Mouse (Mus musculus) MEL (cell line): ENCODE measurements around the gene Nat9. TPM values are rescaled to one million over a fixed set of nuclear protein-coding genes. Genes with fewer than 3 reads are reported as not detected.

ENCODE experiments used
- DNase-seq: peaks from one replicate; pipeline ENCODE4 v3.0.0; 2011; ENCODE audit warnings: low read depth, low spot score
- H3K27ac ChIP-seq: 2 replicates; pipeline ENCODE4 v1.5.1; 2012; ENCODE audit warnings: low read depth, mild to moderate bottlenecking, control low read depth, low read length, moderate library complexity; ENCODE audit not compliant: control insufficient read depth
- H3K27me3 ChIP-seq, 2 experiments: fragments of 150-350 bp in 1 of 2; sonication (generic) in 1 of 2; 2 replicates each; pipeline ENCODE4 v1.6.1; 2012; ENCODE audit warnings: low read length in 2 of 2, mild to moderate bottlenecking in 2 of 2, improper control_type of control experiment in 1 of 2, moderate library complexity in 1 of 2; ENCODE audit not compliant: insufficient read depth in 2 of 2, control insufficient read depth in 1 of 2
- H3K36me3 ChIP-seq, 2 experiments: 2 replicates each; pipeline ENCODE4 v1.6.1; 2012 to 2014; ENCODE audit warnings: low read length in 2 of 2, improper control_type of control experiment in 1 of 2, inconsistent platforms in 1 of 2, mild to moderate bottlenecking in 1 of 2; ENCODE audit not compliant: insufficient read depth in 2 of 2, control insufficient read depth in 1 of 2
- H3K4me1 ChIP-seq, 2 experiments: fragments of 150-350 bp in 1 of 2; sonication (generic) in 1 of 2; 2 replicates each; pipeline ENCODE4 v1.6.1; 2012; ENCODE audit warnings: low read length in 2 of 2, improper control_type of control experiment in 1 of 2, mild to moderate bottlenecking in 1 of 2; ENCODE audit not compliant: insufficient read depth in 2 of 2, control insufficient read depth in 1 of 2
- H3K4me3 ChIP-seq, 2 experiments: fragments of 150-350 bp in 1 of 2; sonication (generic) in 1 of 2; 2 replicates each; pipeline ENCODE4 v1.5.1; 2012; ENCODE audit warnings: low read depth in 2 of 2, low read length in 2 of 2, mild to moderate bottlenecking in 2 of 2, moderate library complexity in 2 of 2, control low read depth in 1 of 2, improper control_type of control experiment in 1 of 2; ENCODE audit not compliant: control insufficient read depth in 1 of 2, insufficient read depth in 1 of 2
- H3K79me2 ChIP-seq: 2 replicates; pipeline ENCODE4 v1.6.1; 2012; ENCODE audit warnings: mild to moderate bottlenecking, low read length, moderate library complexity; ENCODE audit not compliant: control insufficient read depth, poor library complexity, insufficient read depth
- H3K9ac ChIP-seq: 2 replicates; pipeline ENCODE4 v1.6.1; 2012; ENCODE audit warnings: low read depth, mild to moderate bottlenecking, control low read depth, low read length, moderate library complexity; ENCODE audit not compliant: control insufficient read depth, poor library complexity, severe bottlenecking
- H3K9me3 ChIP-seq: fragments of 150-350 bp; sonication (generic); replicated peaks from 2 replicates; pipeline ENCODE4 v1.6.1; 2012; ENCODE audit warnings: mild to moderate bottlenecking, low read length, improper control_type of control experiment, moderate library complexity; ENCODE audit not compliant: insufficient read depth
- BHLHE40 ChIP-seq: IDR thresholded peaks from 2 replicates; pipeline ENCODE4 v1.6.1; 2012; ENCODE audit warnings: low read depth, mild to moderate bottlenecking, inconsistent platforms, low read length, improper control_type of control experiment, borderline replicate concordance
- CHD1 ChIP-seq: IDR thresholded peaks from 2 replicates; pipeline ENCODE4 v1.6.1; 2012; ENCODE audit warnings: low read depth, mild to moderate bottlenecking, inconsistent platforms, low read length, improper control_type of control experiment
- CHD2 ChIP-seq: IDR thresholded peaks from 2 replicates; pipeline ENCODE4 v1.6.1; 2011; ENCODE audit warnings: low read length, improper control_type of control experiment
- CTCF ChIP-seq, 3 experiments: IDR thresholded peaks in 2 of 3; conservative IDR thresholded peaks in 1 of 3; 2 replicates each; pipeline ENCODE4 v1.5.1; 2011 to 2012; ENCODE audit warnings: low read length in 3 of 3, low read depth in 2 of 3, mild to moderate bottlenecking in 2 of 3, improper control_type of control experiment in 1 of 3, inconsistent platforms in 1 of 3, mixed read lengths in 1 of 3, moderate library complexity in 1 of 3; ENCODE audit not compliant: control insufficient read depth in 1 of 3, insufficient read depth in 1 of 3, poor library complexity in 1 of 3, severe bottlenecking in 1 of 3
- E2F4 ChIP-seq: IDR thresholded peaks from 2 replicates; pipeline ENCODE4 v1.6.1; 2011; ENCODE audit warnings: low read depth, low read length, improper control_type of control experiment, borderline replicate concordance
- ELF1 ChIP-seq: IDR thresholded peaks from 2 replicates; pipeline ENCODE4 v1.6.1; 2014; ENCODE audit warnings: low read depth, mild to moderate bottlenecking, inconsistent platforms, low read length, improper control_type of control experiment, moderate library complexity
- EP300 ChIP-seq, 2 experiments: IDR thresholded peaks; 2 replicates each; pipeline ENCODE4 v1.6.1; 2011; ENCODE audit warnings: improper control_type of control experiment in 2 of 2, low read length in 2 of 2, low read depth in 1 of 2, mild to moderate bottlenecking in 1 of 2
- ETS1 ChIP-seq: IDR thresholded peaks from 2 replicates; pipeline ENCODE4 v1.6.1; 2012; ENCODE audit warnings: low read depth, mild to moderate bottlenecking, inconsistent platforms, low read length, improper control_type of control experiment, moderate library complexity
- GATA1 ChIP-seq: IDR thresholded peaks from 2 replicates; pipeline ENCODE4 v1.6.1; 2011; ENCODE audit warnings: low read depth, low read length, improper control_type of control experiment
- JUND ChIP-seq: IDR thresholded peaks from 2 replicates; pipeline ENCODE4 v1.6.1; 2011; ENCODE audit warnings: low read depth, mild to moderate bottlenecking, improper control_type of control experiment, low read length
- MAZ ChIP-seq: IDR thresholded peaks from 2 replicates; pipeline ENCODE4 v1.6.1; 2012; ENCODE audit warnings: low read depth, mild to moderate bottlenecking, inconsistent platforms, low read length, improper control_type of control experiment
- MEF2A ChIP-seq: IDR thresholded peaks from 2 replicates; pipeline ENCODE4 v1.6.1; 2014; ENCODE audit warnings: low read depth, mild to moderate bottlenecking, inconsistent platforms, low read length, improper control_type of control experiment; ENCODE audit not compliant: poor library complexity, insufficient replicate concordance, severe bottlenecking; ENCODE audit errors: extremely low read depth
- MXI1 ChIP-seq: IDR thresholded peaks from 2 replicates; pipeline ENCODE4 v1.6.1; 2011; ENCODE audit warnings: mild to moderate bottlenecking, low read depth, low read length, improper control_type of control experiment
- MYB ChIP-seq: IDR thresholded peaks from 2 replicates; pipeline ENCODE4 v1.6.1; 2011; ENCODE audit warnings: mild to moderate bottlenecking, low read depth, low read length, improper control_type of control experiment
- MYC ChIP-seq: IDR thresholded peaks from 2 replicates; pipeline ENCODE4 v1.6.1; 2011; ENCODE audit warnings: low read depth, mild to moderate bottlenecking, low read length, improper control_type of control experiment, moderate library complexity
- NELFE ChIP-seq: IDR thresholded peaks from 2 replicates; pipeline ENCODE4 v1.6.1; 2011; ENCODE audit warnings: low read depth, low read length, improper control_type of control experiment
- NRF1 ChIP-seq: IDR thresholded peaks from 2 replicates; pipeline ENCODE4 v1.6.1; 2014; ENCODE audit warnings: low read depth, mild to moderate bottlenecking, inconsistent platforms, low read length, improper control_type of control experiment, moderate library complexity; ENCODE audit not compliant: poor library complexity, insufficient read depth, severe bottlenecking
- POLR2A ChIP-seq, 2 experiments: IDR thresholded peaks; 2 replicates each; pipeline ENCODE4 v1.6.1; 2011 to 2012; ENCODE audit warnings: low read length in 2 of 2, mild to moderate bottlenecking in 2 of 2, control low read depth in 1 of 2, improper control_type of control experiment in 1 of 2, low read depth in 1 of 2, moderate library complexity in 1 of 2; ENCODE audit not compliant: control insufficient read depth in 1 of 2, insufficient read depth in 1 of 2, poor library complexity in 1 of 2
- POLR2AphosphoS2 ChIP-seq: IDR thresholded peaks from 2 replicates; pipeline ENCODE4 v1.6.1; 2011; ENCODE audit warnings: low read length, improper control_type of control experiment
- POLR2AphosphoS5 ChIP-seq: IDR thresholded peaks from 2 replicates; pipeline ENCODE4 v1.6.1; 2012; ENCODE audit warnings: low read depth, borderline replicate concordance, mild to moderate bottlenecking, inconsistent platforms, low read length, moderate library complexity, mixed read lengths
- RAD21 ChIP-seq: IDR thresholded peaks from 2 replicates; pipeline ENCODE4 v1.6.1; 2011; ENCODE audit warnings: mild to moderate bottlenecking, low read depth, low read length, improper control_type of control experiment
- SMC3 ChIP-seq: IDR thresholded peaks from 2 replicates; pipeline ENCODE4 v1.6.1; 2011; ENCODE audit warnings: low read depth, low read length, improper control_type of control experiment
- TAL1 ChIP-seq: IDR thresholded peaks from 2 replicates; pipeline ENCODE4 v1.6.1; 2012; ENCODE audit warnings: mild to moderate bottlenecking, inconsistent platforms, low read length, moderate library complexity, mixed read lengths
- TBP ChIP-seq: IDR thresholded peaks from 2 replicates; pipeline ENCODE4 v1.8.0; 2011; ENCODE audit warnings: low read depth, low read length, improper control_type of control experiment
- TCF12 ChIP-seq: IDR thresholded peaks from 2 replicates; pipeline ENCODE4 v1.6.1; 2014; ENCODE audit warnings: low read depth, mild to moderate bottlenecking, inconsistent platforms, low read length, improper control_type of control experiment, moderate library complexity
- UBTF ChIP-seq: IDR thresholded peaks from 2 replicates; pipeline ENCODE4 v1.6.1; 2012; ENCODE audit warnings: low read depth, mild to moderate bottlenecking, inconsistent platforms, low read length, improper control_type of control experiment, moderate library complexity, borderline replicate concordance; ENCODE audit not compliant: insufficient read depth
- USF1 ChIP-seq: IDR thresholded peaks from 2 replicates; pipeline ENCODE4 v1.6.1; 2014; ENCODE audit warnings: low read depth, mild to moderate bottlenecking, inconsistent platforms, low read length, improper control_type of control experiment, moderate library complexity
- USF2 ChIP-seq, 2 experiments: IDR thresholded peaks; 2 replicates each; pipeline ENCODE4 v1.6.1; 2011 to 2012; ENCODE audit warnings: improper control_type of control experiment in 2 of 2, low read length in 2 of 2, borderline replicate concordance in 1 of 2, inconsistent platforms in 1 of 2, low read depth in 1 of 2, mild to moderate bottlenecking in 1 of 2; ENCODE audit not compliant: insufficient read depth in 1 of 2
- ZC3H11A ChIP-seq: IDR thresholded peaks from 2 replicates; pipeline ENCODE4 v1.6.1; 2012; ENCODE audit warnings: low read depth, mild to moderate bottlenecking, inconsistent platforms, low read length, improper control_type of control experiment
- ZKSCAN1 ChIP-seq: IDR thresholded peaks from 2 replicates; pipeline ENCODE4 v1.6.1; 2012; ENCODE audit warnings: low read depth, mild to moderate bottlenecking, inconsistent platforms, low read length, improper control_type of control experiment, moderate library complexity
- ZMIZ1 ChIP-seq: IDR thresholded peaks from 2 replicates; pipeline ENCODE4 v1.6.1; 2012; ENCODE audit warnings: low read depth, mild to moderate bottlenecking, inconsistent platforms, low read length, improper control_type of control experiment, moderate library complexity
- ZNF384 ChIP-seq: IDR thresholded peaks from 2 replicates; pipeline ENCODE4 v1.6.1; 2012; ENCODE audit warnings: low read depth, mild to moderate bottlenecking, inconsistent platforms, low read length, improper control_type of control experiment
- polyA plus RNA-seq, 2 experiments: library from polyadenylated mRNA; stranded (reverse) in 1 of 2; unstranded in 1 of 2; fragments of >175 nt in 1 of 2; fragments of >200 nt in 1 of 2; gene quantifications; 2 replicates each; pipeline versions ENCODE4 v1.2.1 to v1.2.4; 2012; ENCODE audit warnings: low replicate concordance in 2 of 2, low read depth in 1 of 2; ENCODE audit not compliant: insufficient read length in 2 of 2, insufficient read depth in 1 of 2, missing spikeins in 1 of 2
- total RNA-seq: library from RNA; depleted of rRNA; stranded (reverse); fragments of 300-350 nt; gene quantifications from 2 replicates; pipeline ENCODE4 v1.2.3, GENCODE M21; 2012

The Nat9 gene
- total and polyA plus RNA-seq, 3 experiments, result 46.1 to 92.4 TPM; not detected in 1

- TF ChIP-seq USF1 (no peak; the same call in 1 of the 2 replicates), MXI1 (no peak; the same call in 1 of the 2 replicates), TAL1 (peak; percentile 22; the same call in 1 of the 2 replicates)
These were observed 1.0 kb upstream of the Nat9 start (continued) for GRCm38 (mm10) chr11:115188539-115189231.

- Histone ChIP-seq H3K36me3 (peaks cover 6 to 46% of the 10 kb centered on the region in 2 experiments), H3K9ac (peak within 1 kb of the TSS; percentile 87), H3K27me3 (no peaks in the 10 kb centered on the region), H3K4me3 (peak within 1 kb of the TSS; percentile 93 to 97), H3K4me1 (peaks cover 18 to 38% of the 10 kb centered on the region in 2 experiments), H3K79me2 (peaks cover 31% of the 10 kb centered on the region), H3K9me3 (no peaks in the 10 kb centered on the region), H3K27ac (peak within 1 kb of the TSS; percentile 84)
- DNase-seq, result peak; percentile 100
- peak; percentile 80 to 89 for TF ChIP-seq POLR2A (IDR thresholded peaks at IDR 0.05; ENCODE audit: control insufficient read depth in 1 of 2, insufficient read depth in 1 of 2, low read depth in 1 of 2, low read length in 2 of 2, poor library complexity in 1 of 2)
- no peak for TF ChIP-seq GATA1
- 0 out of 2 replicates have a peak, but pooled peaks have one; percentile 72 for TF ChIP-seq UBTF
- TF ChIP-seq ELF1, result peak; percentile 100
- peak; percentile 98 for TF ChIP-seq NRF1
- TF ChIP-seq ETS1, result peak; percentile 54; the same call in 1 of the 2 replicates
- peak; percentile 97 for TF ChIP-seq MXI1
- TF ChIP-seq MAZ, result peak; percentile 97
- no peak for TF ChIP-seq E2F4
- peak; percentile 69 for TF ChIP-seq TCF12
- TF ChIP-seq ZMIZ1, result peak; percentile 83
- 0 out of 2 replicates have a peak, but pooled peaks have one; percentile 14 for TF ChIP-seq ZC3H11A
- TF ChIP-seq MEF2A, result peak; percentile 77; the same call in 1 of the 2 replicates
- TF ChIP-seq USF1, result peak; percentile 70
- TF ChIP-seq SMC3, result no peak
- TF ChIP-seq EP300 (IDR thresholded peaks at IDR 0.05; ENCODE audit: low read depth in 1 of 2, low read length in 2 of 2), result peak in 1 of 2 experiments; percentile 30; a peak in 1 of 4 replicates
- TF ChIP-seq JUND, result no peak
- TF ChIP-seq ZNF384, result peak; percentile 21; the same call in 1 of the 2 replicates
- TF ChIP-seq MYC, result peak; percentile 48; the same call in 1 of the 2 replicates
- TF ChIP-seq NELFE, result peak; percentile 89
- TF ChIP-seq POLR2AphosphoS5, result no peak
- peak; percentile 39; the same call in 1 of the 2 replicates for TF ChIP-seq ZKSCAN1
- peak; percentile 58; the same call in 1 of the 2 replicates for TF ChIP-seq TBP
- TF ChIP-seq BHLHE40, result 0 out of 2 replicates have a peak, but pooled peaks have one; percentile 32
- no peak for TF ChIP-seq RAD21
- TF ChIP-seq CHD2, result peak; percentile 41; the same call in 1 of the 2 replicates
- peak; percentile 87; the same call in 1 of the 2 replicates for TF ChIP-seq CHD1
- TF ChIP-seq TAL1, result no peak
- TF ChIP-seq USF2 (IDR thresholded peaks at IDR 0.05; ENCODE audit: borderline replicate concordance in 1 of 2, insufficient read depth in 1 of 2, low read depth in 1 of 2, low read length in 2 of 2), result 0 out of 4 replicates have a peak, but pooled peaks of 1 of the 2 experiments have one; percentile 21
- peak; percentile 34; the same call in 1 of the 2 replicates for TF ChIP-seq MYB
- TF ChIP-seq CTCF (IDR thresholded peaks at IDR 0.05 in 2 of 3, conservative IDR thresholded peaks at IDR 0.05 in 1 of 3; ENCODE audit: control insufficient read depth in 1 of 3, insufficient read depth in 1 of 3, low read depth in 2 of 3, low read length in 3 of 3, poor library complexity in 1 of 3, severe bottlenecking in 1 of 3), result no peak
- TF ChIP-seq POLR2AphosphoS2, result peak; percentile 88
These were observed 427 bp downstream of the Nat9 start, which contains the start of gene Tmem104 for GRCm38 (mm10) chr11:115187224-115187639. TSS of gene Tmem104 (plus strand) at chr11:115187487.
